Mouse (Mus musculus) macrophage (primary cell): ENCODE results near the gene Acadvl. TPM values are rescaled to one million over a fixed set of nuclear protein-coding genes. Genes with fewer than 3 reads are reported as not detected.

Source experiments
- H3K27ac ChIP-seq: fragments of 350-480 bp; formaldehyde crosslinking; 2 replicates; pipeline ENCODE4 v1.9.0; 2021
- H3K36me3 ChIP-seq: fragments of 350-480 bp; formaldehyde crosslinking; 2 replicates; pipeline ENCODE4 v1.9.0; 2021; ENCODE audit errors: inconsistent target
- H3K4me3 ChIP-seq: fragments of 350-480 bp; formaldehyde crosslinking; 2 replicates; pipeline ENCODE4 v1.9.0; 2021; ENCODE audit errors: inconsistent target
- H3K79me2 ChIP-seq: fragments of 350-480 bp; formaldehyde crosslinking; 2 replicates; pipeline ENCODE4 v1.9.0; 2021; ENCODE audit errors: inconsistent target
- WGBS: methylation state at CpG from one replicate; pipeline ENCODE4 v1.1.7; 2026; ENCODE audit warnings: inconsistent platforms; ENCODE audit not compliant: missing documents; 5-methylcytosine and 5-hydroxymethylcytosine counted together
- polyA plus RNA-seq: library from polyadenylated mRNA; stranded (reverse); fragments of 250-400 nt; gene quantifications from 3 replicates; pipeline ENCODE4 v1.2.4, GENCODE M21; 2018; ENCODE audit warnings: inconsistent platforms

Gene Acadvl
- polyA plus RNA-seq, 1 experiment from 2014 or later = 31.8 TPM

DNA sequence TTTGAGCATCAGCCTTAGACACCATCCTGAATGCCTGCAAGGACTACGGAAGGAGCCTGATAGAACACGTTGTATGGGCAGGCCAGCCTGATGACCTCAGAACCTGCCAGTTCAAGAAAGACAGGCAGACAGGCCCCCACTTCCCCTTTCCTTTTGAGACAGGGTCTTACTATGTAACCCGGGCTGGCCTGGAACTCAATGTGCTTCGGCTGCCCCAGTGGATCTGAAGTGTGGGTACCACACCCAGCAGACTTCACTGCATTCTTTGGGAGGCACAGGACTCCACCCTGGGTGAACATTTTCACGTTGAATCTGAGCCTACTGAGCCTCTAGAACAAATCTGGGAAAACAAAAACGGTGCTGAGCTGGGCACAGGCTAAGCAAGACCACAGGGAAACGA is 23.0 kb upstream of the Acadvl start:
- H3K4me3 ChIP-seq = no peak overlapping the region
- WGBS = 61% methylated on average over 7 of the region's 7 CpGs
- no peaks in the 10 kb centered on the region for H3K79me2 ChIP-seq
- H3K27ac ChIP-seq = no peak overlapping the region
- H3K36me3 ChIP-seq = no peaks in the 10 kb centered on the region

DNA sequence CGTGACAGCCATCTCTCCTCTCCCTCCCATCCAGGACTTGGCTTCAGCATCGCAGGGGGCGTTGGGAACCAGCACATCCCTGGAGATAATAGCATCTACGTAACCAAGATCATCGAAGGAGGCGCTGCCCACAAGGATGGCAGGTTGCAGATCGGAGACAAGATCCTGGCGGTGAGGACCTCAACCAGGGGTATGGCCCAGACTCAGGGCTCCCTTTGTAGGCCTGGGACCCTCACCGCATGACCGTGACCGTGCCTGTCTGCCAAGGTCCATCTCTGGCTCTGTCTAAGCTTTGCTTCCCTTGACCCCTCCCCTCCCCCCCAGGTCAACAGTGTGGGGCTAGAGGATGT is 16.1 kb upstream of the Acadvl start:
- H3K27ac ChIP-seq = no peak overlapping the region
- no peak overlapping the region for H3K4me3 ChIP-seq
- 94% methylated on average over 11 of the region's 11 CpGs for WGBS
- H3K36me3 ChIP-seq = peaks cover 7% of the 10 kb centered on the region; the same call in 1 of the 2 replicates
- H3K79me2 ChIP-seq = no peaks in the 10 kb centered on the region

GRCm38 (mm10) chr11:70030651-70031320 is 15.6 kb upstream of the Acadvl start:
- 95% methylated on average over 26 of the region's 28 CpGs for WGBS
- Histone ChIP-seq H3K27ac (no peak overlapping the region), H3K4me3 (no peak overlapping the region), H3K36me3 (peaks cover 7% of the 10 kb centered on the region; the same call in 1 of the 2 replicates), H3K79me2 (no peaks in the 10 kb centered on the region)

DNA sequence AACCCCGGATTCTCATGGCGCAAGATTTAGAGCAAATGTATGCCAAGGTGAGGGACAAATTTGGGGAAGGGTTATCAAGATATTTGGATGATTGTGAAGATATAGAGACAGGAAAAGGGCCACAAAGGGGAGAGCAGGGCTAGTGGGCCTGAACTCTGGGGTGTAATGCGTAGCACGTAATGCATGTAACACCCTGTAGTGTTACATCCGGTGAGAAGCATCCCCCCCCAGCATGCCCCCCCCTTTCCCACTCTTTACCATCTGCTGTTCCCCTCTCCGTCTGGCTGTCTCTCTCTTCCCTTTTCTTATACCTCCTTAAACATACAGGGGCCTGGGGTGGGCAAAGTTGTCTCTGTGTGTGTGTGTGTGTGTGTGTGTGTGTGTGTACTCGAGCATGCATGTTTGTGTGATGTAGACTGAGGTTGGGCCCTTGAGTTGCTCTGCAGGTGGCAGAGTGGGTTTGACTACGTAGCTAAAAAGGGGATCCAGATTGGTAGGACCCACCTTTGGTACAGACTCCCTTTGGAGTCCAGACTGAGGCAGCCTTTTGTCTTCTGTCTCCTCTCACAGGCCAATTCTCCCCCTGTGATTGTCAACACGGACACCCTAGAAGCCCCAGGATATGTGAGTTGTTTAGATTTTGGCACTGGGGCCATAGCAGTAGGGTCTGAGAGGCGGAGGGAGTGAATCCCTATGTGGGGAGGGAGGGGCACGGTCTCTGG is 14.8 kb upstream of the Acadvl start:
- 67% methylated on average over 10 of the region's 11 CpGs for WGBS
- Histone ChIP-seq H3K4me3 (no peak overlapping the region), H3K36me3 (peaks cover 7% of the 10 kb centered on the region; the same call in 1 of the 2 replicates), H3K27ac (no peak overlapping the region), H3K79me2 (no peaks in the 10 kb centered on the region)

- H3K27ac ChIP-seq = no peak overlapping the region
- H3K4me3 ChIP-seq = no peak overlapping the region
- no peaks in the 10 kb centered on the region for H3K79me2 ChIP-seq
- peaks cover 7% of the 10 kb centered on the region; the same call in 1 of the 2 replicates for H3K36me3 ChIP-seq
- 31% methylated on average over 20 of the region's 20 CpGs for WGBS
Measured at GRCm38 (mm10) chr11:70029130-70029801, 14.1 kb upstream of the Acadvl start.

DNA sequence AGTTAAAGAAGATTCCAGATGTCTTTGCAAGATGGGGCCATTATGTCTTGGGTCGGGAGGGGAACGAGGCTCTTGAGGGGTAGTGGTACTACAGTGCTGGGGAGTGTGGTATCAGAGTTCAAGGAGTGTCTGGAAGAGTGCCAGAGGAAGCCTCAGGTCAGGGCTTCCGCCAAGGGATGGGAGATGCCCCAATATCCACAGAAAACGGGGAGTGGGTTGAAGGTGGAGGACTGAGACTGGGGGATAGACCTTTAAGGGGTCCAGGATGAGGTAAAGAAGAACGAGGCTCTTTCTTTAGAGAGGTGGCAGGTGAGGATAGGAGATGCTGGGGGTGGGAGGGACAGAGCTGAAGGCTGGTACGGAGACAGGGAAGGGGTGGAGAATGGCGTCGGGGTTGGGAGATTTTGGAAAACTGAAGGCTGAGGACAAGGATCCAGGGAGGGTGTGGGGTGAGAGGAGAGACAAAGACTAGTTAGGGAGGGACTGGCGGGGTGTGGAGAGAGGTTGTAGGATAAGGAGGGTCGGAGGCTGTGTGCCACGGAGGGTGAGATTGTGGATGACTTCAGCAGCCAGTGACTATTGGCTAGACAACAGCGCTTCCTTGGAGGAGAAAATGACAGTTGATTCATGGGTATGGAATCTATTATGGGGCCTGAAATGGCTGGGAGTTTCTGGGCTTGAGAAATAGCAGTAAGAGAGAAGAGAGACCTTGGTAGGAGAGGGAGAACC is 13.4 kb upstream of the Acadvl start:
- Histone ChIP-seq H3K36me3 (peaks cover 7% of the 10 kb centered on the region; the same call in 1 of the 2 replicates), H3K4me3 (no peak overlapping the region)
- WGBS = 63% methylated on average over 12 of the region's 12 CpGs

GRCm38 (mm10) chr11:70027397-70027796 is 12.2 kb upstream of the Acadvl start:
- Histone ChIP-seq H3K79me2 (no peaks in the 10 kb centered on the region; the same call in 1 of the 2 replicates), H3K4me3 (no peak overlapping the region), H3K27ac (no peak overlapping the region), H3K36me3 (peaks cover 7% of the 10 kb centered on the region; the same call in 1 of the 2 replicates)
- WGBS = 89% methylated on average over 9 of the region's 9 CpGs

More for the DNA sequence above, 13.4 kb upstream of the Acadvl start:
- Histone ChIP-seq H3K27ac (no peak overlapping the region), H3K79me2 (no peaks in the 10 kb centered on the region; the same call in 1 of the 2 replicates)

DNA sequence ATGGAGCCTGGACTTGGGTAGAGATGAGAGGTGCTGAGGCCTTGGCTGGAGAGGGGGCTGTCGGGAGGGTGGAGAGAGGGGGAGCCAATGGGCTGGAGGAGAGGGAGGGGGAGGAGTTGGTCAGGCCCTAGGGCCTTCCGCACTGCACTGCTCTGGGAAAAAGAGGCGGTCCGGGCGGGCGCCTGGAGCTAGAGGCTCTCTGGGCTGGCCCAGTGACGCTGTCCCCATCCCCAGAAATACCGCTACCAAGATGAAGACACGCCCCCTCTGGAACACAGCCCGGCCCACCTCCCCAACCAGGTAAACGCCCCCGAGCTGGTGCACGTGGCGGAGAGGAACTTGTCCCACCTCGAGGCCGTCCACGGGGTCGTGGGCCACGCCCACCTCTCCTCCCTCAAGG is 11.5 kb upstream of the Acadvl start:
- no peak overlapping the region for H3K27ac ChIP-seq
- no peak overlapping the region for H3K4me3 ChIP-seq
- no peaks in the 10 kb centered on the region; the same call in 1 of the 2 replicates for H3K79me2 ChIP-seq

GRCm38 (mm10) chr11:70024151-70024514 is 8.9 kb upstream of the Acadvl start:
- 74% methylated on average over 5 of the region's 6 CpGs for WGBS
- Histone ChIP-seq H3K36me3 (no peaks in the 10 kb centered on the region), H3K4me3 (no peak overlapping the region), H3K79me2 (peaks cover 3% of the 10 kb centered on the region; the same call in 1 of the 2 replicates), H3K27ac (no peak overlapping the region)

More for the DNA sequence above, 11.5 kb upstream of the Acadvl start:
- H3K36me3 ChIP-seq = peaks cover 7% of the 10 kb centered on the region; the same call in 1 of the 2 replicates
- 84% methylated on average over 17 of the region's 19 CpGs for WGBS

DNA sequence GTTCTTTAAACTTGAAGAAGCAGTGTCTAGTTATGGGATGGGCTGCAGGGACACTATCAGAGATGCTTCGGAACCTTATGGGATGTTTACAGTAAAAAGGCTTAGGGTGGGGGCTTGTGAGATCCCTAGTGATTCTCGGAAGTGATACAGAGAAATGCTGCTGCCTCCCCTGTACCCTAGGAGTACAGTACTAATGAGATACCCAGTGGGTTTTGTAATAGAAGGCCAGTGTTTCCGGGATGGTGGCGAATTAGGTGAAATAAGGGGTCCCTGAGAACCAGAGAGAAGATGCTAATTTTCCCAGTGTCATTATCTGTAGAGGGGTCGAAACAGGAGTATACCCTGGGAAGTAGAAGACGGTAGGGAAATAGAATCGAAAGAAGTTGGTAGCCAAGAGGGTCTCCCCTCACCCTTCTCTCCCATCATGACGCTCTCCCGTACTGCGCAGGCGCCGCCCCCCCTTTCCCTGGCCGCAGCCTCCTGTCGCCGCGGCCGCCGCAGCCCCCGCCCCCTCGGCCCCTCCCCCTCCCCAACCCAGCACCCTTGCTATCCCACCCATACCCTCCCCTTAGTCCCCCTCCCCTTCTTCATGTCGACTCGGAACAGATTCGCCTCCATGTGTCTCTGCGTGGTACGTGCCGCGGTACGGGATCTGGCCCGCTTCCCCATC is 8.4 kb upstream of the Acadvl start:
- 67% methylated on average over 17 of the region's 29 CpGs for WGBS
- Histone ChIP-seq H3K27ac (no peak overlapping the region), H3K36me3 (no peaks in the 10 kb centered on the region), H3K79me2 (peaks cover 8% of the 10 kb centered on the region; the same call in 1 of the 2 replicates), H3K4me3 (no peak overlapping the region)

- peaks cover 10% of the 10 kb centered on the region; the same call in 1 of the 2 replicates for H3K79me2 ChIP-seq
- WGBS = 5% methylated on average over 39 of the region's 40 CpGs
- H3K4me3 ChIP-seq = peak overlapping the region; percentile 46
- H3K36me3 ChIP-seq = no peaks in the 10 kb centered on the region
- peak overlapping the region; percentile 21; the same call in 1 of the 2 replicates for H3K27ac ChIP-seq
Measured at GRCm38 (mm10) chr11:70021264-70022132, 6.3 kb upstream of the Acadvl start.

DNA sequence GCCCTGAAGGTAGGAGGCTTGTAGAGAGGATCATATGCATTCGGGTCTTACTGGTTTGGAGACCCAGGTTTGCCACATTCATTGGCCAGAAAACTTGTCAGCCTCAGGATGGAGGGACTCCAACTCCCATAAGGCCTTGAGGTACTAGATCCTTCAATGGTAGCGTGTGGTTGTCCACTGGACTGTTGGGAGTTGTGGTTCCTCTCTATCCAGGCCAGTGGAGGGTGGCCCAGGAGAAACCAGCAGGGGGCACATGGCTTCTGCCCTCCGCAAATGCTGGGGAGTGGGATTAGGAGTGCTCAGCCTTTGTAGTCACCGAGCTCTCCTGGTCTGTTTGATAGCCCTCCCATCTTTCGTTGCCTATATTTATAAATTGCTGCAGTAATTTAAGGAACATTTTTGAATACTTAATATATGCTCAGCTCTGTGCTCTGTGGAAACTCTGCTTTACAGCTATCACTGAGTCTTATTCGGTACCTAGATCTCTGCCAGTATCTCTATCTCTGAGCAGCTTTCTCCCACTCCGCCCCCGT is 5.6 kb upstream of the Acadvl start:
- no peaks in the 10 kb centered on the region for H3K36me3 ChIP-seq
- peaks cover 10% of the 10 kb centered on the region; the same call in 1 of the 2 replicates for H3K79me2 ChIP-seq
- WGBS = 2% methylated on average over 8 of the region's 8 CpGs
- peak overlapping the region; percentile 21; the same call in 1 of the 2 replicates for H3K27ac ChIP-seq
- H3K4me3 ChIP-seq = peak overlapping the region; percentile 46
